Mouse (Mus musculus) hindbrain, embryonic 16.5 days (tissue): ENCODE results near the gene Rpl5. TPM values are rescaled to one million over a fixed set of nuclear protein-coding genes. Genes with fewer than 3 reads are reported as not detected.

ENCODE experiments used
- ATAC-seq: fragments of 200-750 bp; cut with Nextera tagmentation; 2 replicates; pipeline ENCODE4 v1.8.0; 2017; ENCODE audit warnings: moderate TSS enrichment, moderate library complexity
- H3K27ac ChIP-seq: fragments of 300-500 bp; sonication (generic); 2 replicates; pipeline ENCODE4 v1.5.1; 2014; ENCODE audit warnings: low read depth, mild to moderate bottlenecking, control low read depth, low read length, moderate library complexity
- H3K27me3 ChIP-seq: fragments of 300-500 bp; sonication (generic); replicated peaks from 2 replicates; pipeline ENCODE4 v1.6.1; 2014; ENCODE audit warnings: low read length; ENCODE audit not compliant: control insufficient read depth, insufficient read depth
- H3K36me3 ChIP-seq: fragments of 300-500 bp; sonication (generic); 2 replicates; pipeline ENCODE4 v1.6.1; 2014; ENCODE audit warnings: mild to moderate bottlenecking, low read length, moderate library complexity, mixed read lengths; ENCODE audit not compliant: control insufficient read depth, insufficient read depth
- H3K4me1 ChIP-seq: fragments of 300-500 bp; sonication (generic); 2 replicates; pipeline ENCODE4 v1.6.1; 2014; ENCODE audit warnings: low read depth, low read length; ENCODE audit not compliant: control insufficient read depth, insufficient read depth
- H3K4me2 ChIP-seq: fragments of 300-500 bp; sonication (generic); 2 replicates; pipeline ENCODE4 v1.6.1; 2014; ENCODE audit warnings: mild to moderate bottlenecking, low read length, control low read depth, moderate library complexity
- H3K4me3 ChIP-seq: fragments of 300-500 bp; sonication (generic); 2 replicates; pipeline ENCODE4 v1.5.1; 2014; ENCODE audit warnings: mild to moderate bottlenecking, low read length, control low read depth, moderate library complexity
- H3K9ac ChIP-seq: fragments of 300-500 bp; sonication (generic); 2 replicates; pipeline ENCODE4 v1.6.1; 2014; ENCODE audit warnings: low read depth, mild to moderate bottlenecking, control low read depth, low read length, moderate library complexity
- H3K9me3 ChIP-seq: fragments of 300-500 bp; sonication (generic); 2 replicates; pipeline ENCODE4 v1.6.1; 2014; ENCODE audit warnings: mild to moderate bottlenecking, low read length, moderate library complexity; ENCODE audit not compliant: control insufficient read depth
- WGBS: fragments of 180-500 bp; shearing (Covaris S2); extraction: QIAGEN DNeasy Blood & Tissue Kit; methylation state at CpG from one replicate; pipeline ENCODE4 v1.1.7; 2014; 5-methylcytosine and 5-hydroxymethylcytosine counted together
- polyA plus RNA-seq: library from polyadenylated mRNA; unstranded; fragments of >200 nt; fragmentation: Nextera tagmentation; extraction: Ambion mirVana; gene quantifications from 2 replicates; pipeline ENCODE4 v1.2.1, GENCODE M21; 2015

Rpl5 gene
- polyA plus RNA-seq: 53.9 and 59.3 TPM in 2 replicates

DNA sequence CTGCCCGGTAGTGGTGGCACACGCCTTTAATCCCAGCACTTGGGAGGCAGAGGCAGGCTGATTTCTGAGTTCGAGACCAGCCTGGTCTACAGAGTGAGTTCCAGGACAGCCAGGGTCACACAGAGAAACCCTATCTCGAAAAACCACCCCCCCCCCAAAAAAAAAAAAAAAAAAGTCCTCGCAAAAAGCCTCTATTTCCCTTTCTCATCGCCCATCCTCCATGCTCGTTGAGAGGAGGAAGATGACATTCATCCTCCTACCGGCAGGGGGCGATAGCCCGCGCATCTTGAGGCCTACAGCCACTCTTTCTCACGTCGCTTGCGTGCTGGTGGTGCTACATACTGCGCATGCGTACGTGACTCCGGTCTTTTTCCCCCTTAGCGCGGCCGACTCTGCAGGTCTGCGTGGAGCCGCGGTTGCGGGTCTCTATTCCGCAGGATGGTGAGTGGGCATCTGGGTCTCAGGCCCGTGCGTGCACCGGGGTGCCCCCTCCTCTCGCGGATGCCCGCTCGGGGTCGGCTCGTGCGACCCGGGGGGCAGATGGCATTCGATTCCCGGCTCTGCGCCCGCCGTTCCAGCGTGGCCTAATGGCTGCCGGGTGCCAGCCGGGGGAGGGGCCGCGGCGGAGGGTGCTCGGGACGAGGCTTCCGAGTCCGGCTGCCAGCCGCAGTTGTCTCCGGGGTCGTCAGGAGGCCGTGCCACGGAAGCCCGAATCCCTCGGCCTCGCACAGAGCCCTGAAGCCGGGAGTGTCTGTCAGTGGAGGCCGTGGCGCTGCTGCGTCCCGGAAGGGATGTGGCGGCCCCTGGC is at the start of gene Rpl5:
TSS of gene Rpl5 (plus strand) at position 297 of the 808 bp plus-strand sequence.
- H3K36me3 ChIP-seq: peaks cover 17% of the 10 kb centered on the region
- peak within 1 kb of the TSS; percentile 90 for H3K4me3 ChIP-seq
- H3K4me2 ChIP-seq: peak within 1 kb of the TSS; percentile 86
- H3K9ac ChIP-seq: peak within 1 kb of the TSS; percentile 96
- peaks cover 12% of the 10 kb centered on the region for H3K4me1 ChIP-seq
- no peaks in the 10 kb centered on the region for H3K9me3 ChIP-seq
- ATAC-seq: peak; percentile 99
- H3K27ac ChIP-seq: peak within 1 kb of the TSS; percentile 89
- WGBS: 4% methylated on average over 52 of the region's 66 CpGs
- no peaks in the 10 kb centered on the region for H3K27me3 ChIP-seq

DNA sequence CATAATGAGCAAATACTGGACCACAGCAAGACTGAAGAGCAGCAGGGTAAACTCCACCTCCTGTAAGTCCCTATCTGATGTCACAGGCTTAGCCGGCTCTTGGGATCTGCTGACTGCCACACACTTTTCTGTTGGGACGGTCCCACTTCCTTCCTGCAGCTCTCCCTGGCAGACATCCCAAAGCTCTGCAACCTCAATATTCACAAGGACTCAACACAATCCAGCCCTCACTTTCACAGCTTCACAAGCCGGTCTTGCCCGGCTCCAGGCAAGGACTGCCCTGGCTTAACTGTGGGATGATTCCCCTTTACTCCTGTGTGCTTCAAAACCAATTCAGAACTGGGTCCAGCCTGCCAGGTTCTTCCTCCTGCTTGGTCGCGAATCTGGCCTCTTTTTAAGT is 46.5 kb upstream of the Rpl5 start:
- no peak overlapping the region for H3K4me3 ChIP-seq
- 37% methylated on average over 6 of the region's 6 CpGs for WGBS

DNA sequence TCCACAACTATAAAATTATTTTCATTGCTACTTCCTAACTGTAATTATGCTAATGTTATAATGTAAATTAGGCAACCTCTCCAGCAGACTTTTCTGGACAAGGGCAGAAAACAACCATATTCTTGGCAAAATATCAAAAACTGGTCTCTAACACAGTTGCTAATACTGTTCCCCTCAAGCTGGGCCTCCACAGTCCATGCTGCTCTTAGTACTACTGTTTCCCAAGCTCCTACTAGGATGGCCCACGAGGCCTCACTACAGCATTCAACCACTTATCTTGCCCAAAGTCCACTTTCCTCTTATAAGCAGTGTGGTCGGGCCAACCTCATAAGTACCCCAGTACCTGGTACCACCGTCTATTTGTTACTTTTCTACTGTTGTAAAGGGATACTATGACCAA is 45.7 kb upstream of the Rpl5 start:
- 76% methylated on average over 3 of the region's 3 CpGs for WGBS
- Histone ChIP-seq H3K9ac (no peak overlapping the region), H3K4me2 (no peak overlapping the region), H3K27ac (no peak overlapping the region), H3K9me3 (peaks cover 3% of the 10 kb centered on the region; the same call in 1 of the 2 replicates), H3K4me1 (no peaks in the 10 kb centered on the region; the same call in 1 of the 2 replicates), H3K36me3 (no peaks in the 10 kb centered on the region), H3K4me3 (no peak overlapping the region), H3K27me3 (no peaks in the 10 kb centered on the region)
- no peak for ATAC-seq

More for the DNA sequence above, 46.5 kb upstream of the Rpl5 start:
- H3K9me3 ChIP-seq: peaks cover 3% of the 10 kb centered on the region; the same call in 1 of the 2 replicates
- no peak overlapping the region for H3K27ac ChIP-seq
- no peak overlapping the region for H3K4me2 ChIP-seq
- H3K27me3 ChIP-seq: no peaks in the 10 kb centered on the region
- no peaks in the 10 kb centered on the region for H3K36me3 ChIP-seq
- ATAC-seq: peak; percentile 48; the same call in 1 of the 2 replicates
- H3K4me1 ChIP-seq: no peaks in the 10 kb centered on the region; the same call in 1 of the 2 replicates
- no peak overlapping the region for H3K9ac ChIP-seq

DNA sequence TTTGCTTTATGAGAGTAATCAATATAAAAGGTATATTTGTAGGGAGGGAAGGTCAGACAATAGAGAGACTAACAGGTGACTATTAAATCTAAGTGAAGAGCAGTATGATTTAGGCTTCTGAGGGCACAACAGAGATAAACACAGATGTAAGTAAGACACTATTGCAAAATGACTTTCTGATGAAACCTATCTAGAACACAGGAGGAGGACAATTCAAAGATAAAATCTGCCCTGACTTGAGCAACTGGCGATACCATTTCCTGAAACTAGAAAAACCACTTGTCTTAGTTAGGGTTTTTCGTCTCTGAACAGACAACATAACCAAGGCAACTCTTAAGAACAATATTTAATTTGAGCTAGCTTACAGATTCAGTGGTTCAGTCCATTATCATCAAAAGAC is 44.8 kb upstream of the Rpl5 start:
- Histone ChIP-seq H3K27ac (no peak overlapping the region), H3K9ac (no peak overlapping the region), H3K27me3 (no peaks in the 10 kb centered on the region), H3K9me3 (no peaks in the 10 kb centered on the region), H3K4me1 (no peaks in the 10 kb centered on the region; the same call in 1 of the 2 replicates), H3K4me3 (no peak overlapping the region), H3K4me2 (no peak overlapping the region), H3K36me3 (no peaks in the 10 kb centered on the region)
- 85% methylated on average over 2 of the region's 2 CpGs for WGBS
- ATAC-seq: no peak

DNA sequence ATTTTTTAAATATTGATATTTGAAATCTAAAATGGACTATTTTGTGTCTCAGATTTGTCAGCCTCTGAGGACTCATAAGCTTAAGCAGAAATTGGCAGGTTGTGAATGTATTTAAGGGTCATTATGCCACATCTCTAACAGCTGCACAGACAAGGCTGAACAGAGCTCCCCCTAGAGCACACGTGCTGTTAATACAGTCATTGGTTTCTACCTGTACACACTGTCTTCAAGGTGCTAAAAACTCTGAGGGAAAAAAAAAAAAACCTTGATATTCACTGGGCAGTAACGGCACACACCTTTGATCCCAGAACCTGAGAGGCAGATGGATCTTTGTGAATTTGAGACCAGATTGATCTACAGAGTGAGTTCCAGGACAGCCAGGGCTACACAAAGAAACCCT is 41.3 kb upstream of the Rpl5 start:
- Histone ChIP-seq H3K27ac (no peak overlapping the region), H3K4me3 (no peak overlapping the region), H3K4me1 (no peaks in the 10 kb centered on the region; the same call in 1 of the 2 replicates), H3K4me2 (no peak overlapping the region), H3K36me3 (no peaks in the 10 kb centered on the region), H3K9ac (no peak overlapping the region), H3K9me3 (no peaks in the 10 kb centered on the region), H3K27me3 (no peaks in the 10 kb centered on the region)
- no peak for ATAC-seq
- 51% methylated on average over 2 of the region's 2 CpGs for WGBS

DNA sequence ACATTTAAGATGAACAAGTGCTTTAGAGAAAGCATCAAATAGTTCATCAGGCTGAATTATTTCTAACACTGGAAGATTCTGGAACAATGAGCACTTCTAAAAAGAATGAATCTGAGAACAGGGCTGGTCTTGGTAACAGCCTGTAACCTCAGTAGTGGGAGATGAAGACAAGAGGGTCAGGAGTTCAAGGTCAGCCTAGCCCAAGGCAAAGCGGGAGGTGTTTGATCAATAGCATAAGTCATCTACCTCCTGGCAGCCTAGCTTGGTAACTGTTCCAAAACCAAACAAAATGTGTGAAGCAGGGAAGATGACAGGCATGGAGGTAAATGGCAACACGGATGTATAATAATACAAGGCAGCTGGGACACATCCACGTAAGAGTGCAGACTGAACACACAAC is 36.3 kb upstream of the Rpl5 start:
- Histone ChIP-seq H3K4me3 (no peak overlapping the region), H3K27me3 (no peaks in the 10 kb centered on the region), H3K9me3 (no peaks in the 10 kb centered on the region), H3K4me1 (peaks cover 6% of the 10 kb centered on the region), H3K36me3 (no peaks in the 10 kb centered on the region), H3K27ac (no peak overlapping the region), H3K9ac (no peak overlapping the region), H3K4me2 (no peak overlapping the region)
- WGBS: 89% methylated on average over 3 of the region's 3 CpGs
- ATAC-seq: no peak

DNA sequence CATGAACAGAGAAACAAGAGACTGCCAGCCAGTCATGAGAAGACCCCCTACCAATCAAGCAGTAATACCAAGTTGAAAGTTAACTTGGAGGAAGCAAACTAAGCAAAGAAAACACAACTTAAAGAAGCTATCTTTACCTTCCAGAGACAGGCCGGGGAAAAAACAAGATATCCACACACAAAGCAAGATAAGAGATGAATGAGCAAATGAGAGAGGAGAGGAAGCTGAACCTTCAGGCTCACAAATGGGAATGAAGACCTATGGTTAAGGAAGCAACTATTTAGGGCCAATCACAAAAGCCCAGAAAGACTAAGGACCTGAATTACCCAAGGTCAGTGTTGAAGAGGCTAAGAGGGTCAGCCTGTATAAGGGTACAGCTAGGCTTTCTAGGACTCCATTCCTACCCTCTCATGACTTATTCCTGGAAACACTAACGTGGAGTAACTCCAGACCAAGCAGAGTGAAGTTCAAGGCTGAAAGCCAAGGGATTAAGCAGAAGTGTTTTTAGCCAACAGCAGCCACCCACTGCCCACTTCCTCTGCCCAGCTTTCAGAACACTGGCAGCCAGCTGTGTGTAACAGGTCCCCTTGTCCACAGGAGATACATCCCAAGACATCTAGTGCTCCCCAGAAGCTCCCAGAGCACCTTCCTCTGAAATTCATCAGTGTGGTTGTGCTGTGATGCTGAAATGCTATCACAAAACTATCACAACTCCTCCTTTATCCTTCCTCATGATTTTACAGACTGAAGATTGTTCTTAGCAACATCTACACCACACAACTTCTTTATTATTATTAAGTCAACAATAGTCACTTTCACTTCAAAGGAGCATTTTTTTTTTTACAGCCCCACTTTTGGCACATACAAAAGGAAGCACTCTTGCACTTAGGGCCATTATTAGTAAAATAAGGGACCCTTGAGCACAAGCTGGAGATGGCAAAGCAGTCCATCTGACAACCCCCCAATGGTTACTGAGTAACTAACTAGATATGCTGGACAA is 33.9 kb upstream of the Rpl5 start:
- Histone ChIP-seq H3K9me3 (no peaks in the 10 kb centered on the region), H3K36me3 (no peaks in the 10 kb centered on the region), H3K4me2 (peak overlapping the region; percentile 5; the same call in 1 of the 2 replicates), H3K4me3 (no peak overlapping the region), H3K9ac (no peak overlapping the region), H3K27me3 (no peaks in the 10 kb centered on the region), H3K4me1 (peaks cover 6% of the 10 kb centered on the region), H3K27ac (no peak overlapping the region)
- WGBS: 69% methylated on average over 2 of the region's 2 CpGs
- ATAC-seq: no peak

DNA sequence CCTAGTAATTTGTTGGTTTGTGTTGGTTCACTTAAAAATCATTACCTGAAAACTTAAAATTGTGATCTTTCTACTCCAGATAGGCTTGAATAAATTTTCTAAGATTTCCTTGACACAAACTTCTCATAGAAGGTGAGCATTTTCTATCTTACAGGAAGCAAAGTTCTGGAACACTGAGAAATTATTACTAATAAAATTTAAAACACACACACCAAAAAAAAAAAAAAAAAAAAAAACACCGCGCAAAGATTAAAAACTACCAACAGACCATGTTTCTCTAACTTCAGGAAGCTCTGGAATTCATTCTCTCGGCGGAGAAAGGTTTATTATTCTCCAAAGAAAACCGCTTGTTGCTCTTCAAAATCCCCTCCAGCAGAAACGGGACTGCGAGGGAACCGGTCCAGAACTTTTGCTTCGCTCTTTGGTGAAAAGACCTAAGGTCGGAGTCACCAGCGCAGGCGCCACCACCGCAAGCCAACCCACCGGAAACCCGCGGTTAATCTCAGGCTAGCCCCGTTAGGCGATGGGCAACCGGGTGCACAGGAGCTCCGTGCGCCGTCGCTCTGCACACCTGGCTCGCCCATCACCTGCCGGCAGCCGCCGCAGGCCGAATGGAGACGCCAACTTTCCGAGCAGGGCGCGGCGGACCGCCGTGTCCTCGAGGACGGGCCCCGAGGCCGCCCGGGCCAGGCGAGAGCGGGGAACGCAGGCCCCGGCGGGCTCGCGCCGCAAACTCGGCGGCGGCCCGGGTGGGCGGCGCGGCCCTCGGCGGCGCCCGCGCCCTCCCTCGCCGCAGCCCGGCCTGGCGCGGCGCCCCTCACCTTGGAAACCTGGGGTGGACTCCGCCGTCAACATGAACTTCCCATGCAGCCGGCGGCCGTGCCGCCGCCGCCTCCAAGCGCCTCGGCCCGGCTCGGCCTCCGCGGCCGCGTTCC is 32.1 kb upstream of the Rpl5 start:
- Histone ChIP-seq H3K4me2 (peak overlapping the region; percentile 69), H3K9ac (peak overlapping the region; percentile 93), H3K4me3 (peak overlapping the region; percentile 94), H3K27ac (peak overlapping the region; percentile 95), H3K9me3 (no peaks in the 10 kb centered on the region), H3K4me1 (peaks cover 6% of the 10 kb centered on the region), H3K36me3 (no peaks in the 10 kb centered on the region), H3K27me3 (no peaks in the 10 kb centered on the region)
- under 1% methylated on average over 33 of the region's 82 CpGs for WGBS
- ATAC-seq: peak; percentile 83
